Mouse (Mus musculus) adrenal gland, adult 10 weeks (tissue): ENCODE measurements around the gene Gpr162. TPM values are rescaled to one million over a fixed set of nuclear protein-coding genes. Genes with fewer than 3 reads are reported as not detected.

Experiments
- polyA plus RNA-seq: library from polyadenylated mRNA; stranded (reverse); fragments of 350-450 nt; fragmentation: Illumina TruSeq; extraction: RNeasy Lipid Tissue Mini Kit (QIAGEN cat#74804); gene quantifications from one replicate; pipeline ENCODE4 v1.2.3, GENCODE M21; 2014; ENCODE audit warnings: low read depth, low replicate concordance

Gene Gpr162
- not detected for polyA plus RNA-seq

GRCm38 (mm10) chr6:124863658-124864298, at the start of gene Gpr162:
TSS of gene Gpr162 (minus strand) at chr6:124863983.

DNA sequence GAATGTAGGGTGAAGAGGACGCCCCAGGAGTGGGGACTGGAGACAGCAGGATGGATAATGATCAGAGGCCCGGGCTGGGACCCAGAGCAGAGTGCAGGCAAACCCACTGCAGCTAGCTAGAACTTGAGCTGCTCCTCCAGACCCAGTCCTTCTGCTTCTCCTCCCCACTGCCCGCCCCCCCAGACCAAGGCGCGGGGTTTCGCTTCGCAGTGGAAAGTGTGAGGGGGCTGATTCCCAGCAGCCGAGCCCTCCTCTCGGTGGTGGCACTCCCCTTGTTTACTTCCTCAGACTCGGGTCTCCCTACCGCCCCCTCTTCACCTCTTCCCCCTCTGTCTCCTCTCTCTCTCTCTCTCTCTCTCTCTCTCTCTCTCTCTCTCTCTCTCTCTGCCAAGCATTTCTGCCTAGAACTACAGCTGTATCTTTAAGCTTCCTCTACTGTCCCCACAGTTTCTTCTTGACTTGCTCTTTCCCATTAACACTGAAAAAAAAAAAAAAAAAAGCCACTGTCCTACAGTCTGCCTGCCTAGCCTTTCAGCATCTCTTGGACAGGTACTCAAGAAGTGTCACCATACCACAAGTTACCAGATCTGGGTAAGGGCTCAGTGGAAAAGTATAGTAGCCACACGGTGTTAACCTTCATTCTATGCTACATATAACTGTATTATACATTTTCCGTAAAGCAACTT, 47.9 kb upstream of the Gpr162 start, which contains the start of gene Lag3:
TSS of gene Lag3 (minus strand) at position 173 of the 686 bp plus-strand sequence.

GRCm38 (mm10) chr6:124887986-124888385, 24.2 kb upstream of the Gpr162 start, which contains the start of gene Cd4:
TSS of gene Cd4 (minus strand) at chr6:124888221.

DNA sequence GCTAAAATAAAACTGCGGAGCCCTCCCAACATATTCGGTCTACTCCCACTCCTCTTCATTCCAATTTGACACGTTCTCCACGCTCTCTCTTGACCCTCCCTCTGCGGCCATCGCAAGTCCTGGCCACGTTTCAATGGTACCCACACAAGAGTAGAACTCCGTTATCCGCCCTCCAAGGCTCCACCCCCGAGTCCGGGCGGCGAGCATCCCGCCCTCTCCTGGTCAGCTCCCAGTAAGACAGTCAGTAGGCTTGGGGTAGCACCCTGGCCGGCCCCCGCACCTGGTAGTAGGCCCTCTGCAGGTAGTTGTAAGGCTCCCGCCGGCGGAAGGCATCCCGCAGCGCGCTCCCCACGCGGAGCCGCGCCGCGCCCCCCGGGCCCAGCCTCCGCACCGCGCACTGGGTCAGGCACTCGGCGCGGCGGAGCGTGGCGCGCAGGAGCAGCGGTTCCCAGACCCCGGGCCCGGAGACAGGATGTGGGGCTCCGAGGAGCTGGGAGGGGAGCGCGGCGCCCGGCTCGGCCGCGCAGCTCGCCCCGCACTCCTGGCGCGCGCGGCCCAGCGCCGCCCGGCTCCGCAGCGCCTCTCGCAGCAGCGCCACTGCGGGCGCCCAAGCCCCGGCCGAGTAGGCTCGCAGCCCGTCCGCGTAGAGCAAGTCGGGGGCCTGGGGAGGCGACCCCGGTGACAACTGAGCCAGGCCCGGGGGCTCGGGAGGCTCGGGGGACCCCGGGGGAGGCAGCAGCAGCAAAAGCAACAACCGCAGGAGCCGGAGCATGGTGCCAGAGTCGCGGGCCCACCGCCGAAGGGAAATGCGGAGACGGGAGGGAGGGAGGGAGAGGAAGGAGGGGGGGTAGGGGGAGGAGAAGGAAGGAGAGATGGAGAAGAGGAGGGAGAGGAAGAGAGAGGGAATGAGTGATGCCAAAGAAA, 6.6 kb downstream of the Gpr162 start, which contains the start of gene P3h3:
TSS of gene P3h3 (minus strand) at position 837 of the 924 bp plus-strand sequence.

DNA sequence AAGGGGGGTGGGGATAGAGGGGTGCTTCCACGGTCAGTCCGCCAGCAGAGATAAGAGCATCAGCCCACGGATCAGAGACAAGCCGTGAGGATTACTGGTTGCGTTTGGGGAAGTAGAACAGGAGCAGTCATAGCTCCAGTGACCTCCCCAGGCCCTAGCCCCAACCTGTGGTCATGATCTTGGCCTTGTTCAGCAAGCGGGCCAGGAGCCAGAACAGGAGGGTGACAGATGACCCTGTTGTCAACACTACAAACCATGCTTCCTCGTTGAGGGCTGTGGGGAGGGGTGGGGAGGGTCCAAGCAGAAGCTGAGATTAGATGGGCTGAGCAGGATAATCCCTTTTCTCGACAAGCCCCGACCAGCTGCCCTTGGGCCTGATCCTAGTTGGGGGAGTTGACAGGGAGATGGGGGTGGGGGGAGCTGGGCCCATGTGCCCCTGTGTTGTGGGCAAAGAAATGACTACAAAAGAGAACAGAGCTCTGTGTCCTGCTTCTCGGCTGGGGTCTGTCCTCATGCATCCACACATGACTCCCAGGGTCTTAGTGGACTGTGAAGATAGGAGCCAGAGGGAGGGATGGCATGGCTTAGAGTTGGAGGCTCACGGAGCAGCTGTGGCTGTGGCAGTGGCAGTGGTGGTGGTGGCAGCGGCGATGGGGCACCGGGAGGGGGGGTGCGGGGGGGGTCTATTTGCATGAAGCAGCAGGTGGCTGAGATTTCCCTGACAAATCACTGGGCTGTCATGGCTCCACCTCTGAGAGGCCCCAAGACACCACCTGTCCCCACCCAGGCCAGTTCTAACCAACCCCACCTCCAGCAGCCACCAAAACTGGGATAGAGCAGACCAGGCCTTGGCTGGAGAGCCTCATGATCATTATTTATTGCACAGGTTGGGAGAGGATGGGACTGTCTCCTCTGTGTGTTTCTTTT, 23.3 kb downstream of the Gpr162 start, which contains the start of gene Gnb3:
TSS of gene Gnb3 (minus strand) at position 35 of the 927 bp plus-strand sequence.

DNA sequence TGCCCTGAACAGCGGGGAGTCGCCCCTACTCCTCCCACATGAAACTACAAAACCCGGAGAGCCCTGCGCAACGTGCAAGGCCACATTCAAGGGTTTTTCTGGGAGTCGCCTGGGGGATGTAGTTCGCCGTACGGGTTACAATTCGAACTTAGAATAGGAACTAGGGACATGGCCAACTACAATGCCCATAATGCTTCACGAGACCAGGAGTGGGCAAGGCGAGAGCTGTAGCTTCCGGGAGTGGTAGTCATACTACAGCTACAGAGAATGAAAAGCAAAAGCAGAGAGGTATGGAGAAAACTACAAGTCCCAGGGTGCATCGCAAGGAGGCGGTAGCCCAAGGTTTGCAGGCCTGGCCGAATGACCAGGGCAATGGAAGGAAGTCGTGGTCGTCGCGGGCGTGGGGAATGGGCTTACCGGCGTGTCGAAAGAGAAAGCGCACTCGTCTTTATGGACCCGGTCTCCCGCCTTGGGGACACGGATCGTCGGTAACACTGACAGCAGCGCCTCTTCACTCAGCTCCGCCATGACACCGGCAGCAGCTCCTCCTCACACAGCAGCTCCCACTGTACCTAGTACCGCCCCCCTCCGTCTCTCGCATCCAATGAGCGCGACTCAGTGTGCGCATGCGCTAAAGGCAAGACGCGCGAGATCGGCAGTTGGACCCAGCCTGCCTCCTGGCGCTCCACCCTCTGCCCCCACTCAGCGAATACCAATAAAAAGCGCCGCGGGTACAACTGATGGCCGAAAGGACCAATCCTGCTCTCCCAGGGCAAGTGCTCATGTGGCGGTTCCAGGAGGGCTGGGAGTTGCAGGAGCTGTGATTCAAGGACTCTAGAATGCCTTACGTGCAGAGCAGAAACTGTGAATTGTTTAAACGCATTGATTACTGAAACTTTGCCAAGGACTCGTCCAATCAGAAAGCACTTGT, 34.6 kb downstream of the Gpr162 start, which contains the start of the genes Usp5 and Cdca3:
TSS of gene Usp5 (minus strand) at position 617 of the 931 bp plus-strand sequence.
TSS of gene Cdca3 (plus strand) at position 680 of the 931 bp plus-strand sequence.

DNA sequence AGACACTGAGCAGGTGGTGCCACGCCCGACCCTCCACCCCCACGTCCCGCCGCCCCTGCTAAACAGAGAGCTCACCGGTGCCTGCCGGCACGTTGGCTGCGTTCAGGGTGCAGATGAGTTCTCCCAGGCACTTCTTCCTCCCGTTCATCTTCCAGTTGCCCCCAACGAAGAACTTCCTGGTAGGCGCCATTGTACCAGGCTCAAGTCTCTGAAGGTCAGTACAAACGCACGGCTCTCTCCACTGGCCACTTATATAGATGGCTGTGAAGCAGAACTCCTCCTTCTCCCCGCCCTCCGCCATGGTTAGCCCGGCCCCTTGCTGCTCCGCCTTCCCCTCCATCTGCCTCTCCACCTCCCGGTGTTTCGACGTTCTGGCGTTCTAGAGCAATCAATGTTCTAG, 49.9 kb downstream of the Gpr162 start, which contains the start of gene Tpi1:
TSS of gene Tpi1 (minus strand) at position 364 of the 400 bp plus-strand sequence.

Other genes starting within 250 kb of the Gpr162 start
- 0.29 TPM for gene C1s2, start 227.9 kb downstream of the Gpr162 start, polyA plus RNA-seq
- gene Lpcat3, start 201.0 kb downstream of the Gpr162 start, polyA plus RNA-seq, result 56.7 TPM
- 16.4 TPM for gene Emg1, start 151.8 kb downstream of the Gpr162 start, polyA plus RNA-seq
- gene Phb2, start 151.6 kb downstream of the Gpr162 start, polyA plus RNA-seq, result 35.9 TPM
- gene Ptpn6, start 125.3 kb downstream of the Gpr162 start, polyA plus RNA-seq, result 1.5 TPM
- gene Grcc10, start 122.6 kb downstream of the Gpr162 start, polyA plus RNA-seq, result 4.3 TPM
- gene Gm45234, start 108.0 kb downstream of the Gpr162 start, polyA plus RNA-seq, result not detected
- 1.3 TPM for gene Atn1, start 107.5 kb downstream of the Gpr162 start, polyA plus RNA-seq
- gene Eno2, start 94.3 kb downstream of the Gpr162 start, polyA plus RNA-seq, result 2.2 TPM
- not detected for gene Lrrc23, start 84.3 kb downstream of the Gpr162 start, polyA plus RNA-seq
- gene Spsb2, start 55.3 kb downstream of the Gpr162 start, polyA plus RNA-seq, result not detected
- gene Tpi1, start 49.7 kb downstream of the Gpr162 start, polyA plus RNA-seq, result 34.6 TPM
- 34.7 TPM for gene Usp5, start 34.5 kb downstream of the Gpr162 start, polyA plus RNA-seq
- gene Cdca3, start 34.4 kb downstream of the Gpr162 start, polyA plus RNA-seq, result 1.5 TPM
- 0.35 TPM for gene Gnb3, start 23.7 kb downstream of the Gpr162 start, polyA plus RNA-seq
- 0.93 TPM for gene P3h3, start 6.2 kb downstream of the Gpr162 start, polyA plus RNA-seq
- 0.29 TPM for gene Cd4, start 24.2 kb upstream of the Gpr162 start, polyA plus RNA-seq
- gene Lag3, start 47.7 kb upstream of the Gpr162 start, polyA plus RNA-seq, result 0.29 TPM
- 243 TPM for gene Ptms, start 56.1 kb upstream of the Gpr162 start, polyA plus RNA-seq
- gene Mlf2, start 67.4 kb upstream of the Gpr162 start, polyA plus RNA-seq, result 12.2 TPM
- gene Cops7a, start 101.6 kb upstream of the Gpr162 start, polyA plus RNA-seq, result 32.9 TPM
- not detected for gene Pianp, start 132.7 kb upstream of the Gpr162 start, polyA plus RNA-seq
- 17.4 TPM for gene Zfp384, start 145.2 kb upstream of the Gpr162 start, polyA plus RNA-seq
- 18.3 TPM for gene Ing4, start 175.8 kb upstream of the Gpr162 start, polyA plus RNA-seq
- gene Acrbp, start 185.7 kb upstream of the Gpr162 start, polyA plus RNA-seq, result not detected
- gene Lpar5, start 203.9 kb upstream of the Gpr162 start, polyA plus RNA-seq, result not detected
- gene Chd4, start 232.0 kb upstream of the Gpr162 start, polyA plus RNA-seq, result 75.2 TPM